Mouse (Mus musculus): ENCODE measurements around the gene Dnmt1.

Gene Dnmt1

DNA sequence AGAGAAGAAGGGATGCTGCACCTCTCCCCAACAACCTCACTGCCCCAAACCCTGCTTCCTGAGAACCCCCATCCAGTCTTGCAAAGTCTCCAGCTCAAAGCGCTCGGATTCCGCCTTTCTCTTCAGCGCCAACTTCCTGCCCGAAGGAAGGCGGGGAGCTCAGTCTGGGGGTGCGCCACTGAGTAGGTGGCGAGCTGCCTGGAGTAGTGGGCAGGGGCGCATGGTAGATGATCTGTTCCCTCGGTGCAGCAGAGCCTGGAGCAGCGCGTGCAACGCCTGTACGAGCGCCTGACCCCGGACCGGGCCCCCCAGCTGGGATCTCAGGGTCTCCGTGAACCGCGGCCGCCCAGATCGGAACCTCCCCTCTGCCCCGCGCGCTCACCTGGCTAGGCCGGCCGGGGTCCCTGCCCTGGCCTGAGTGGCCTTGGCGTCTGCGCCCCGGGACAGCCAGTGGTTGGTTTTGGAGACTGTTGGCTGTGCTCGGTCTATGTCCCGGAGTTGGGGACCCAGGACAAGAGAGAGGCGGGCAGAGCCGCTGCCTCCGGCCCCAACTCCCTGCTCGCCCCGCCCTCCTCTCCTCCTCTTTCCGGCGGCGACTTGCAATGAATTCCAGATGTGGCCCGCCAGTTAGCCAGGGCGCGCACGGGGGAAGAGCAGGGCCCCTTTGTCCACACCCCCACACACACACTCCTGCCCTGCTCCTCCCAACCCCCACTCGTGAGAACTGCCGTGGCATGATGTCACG is 16.7 kb upstream of the Dnmt1 start, which contains the start of gene S1pr2:
Gene S1pr2, minus strand, starts transcription at position 566 of the 745 bp plus-strand sequence.
- peak; percentile 86 to 89 for DNase-seq

DNA sequence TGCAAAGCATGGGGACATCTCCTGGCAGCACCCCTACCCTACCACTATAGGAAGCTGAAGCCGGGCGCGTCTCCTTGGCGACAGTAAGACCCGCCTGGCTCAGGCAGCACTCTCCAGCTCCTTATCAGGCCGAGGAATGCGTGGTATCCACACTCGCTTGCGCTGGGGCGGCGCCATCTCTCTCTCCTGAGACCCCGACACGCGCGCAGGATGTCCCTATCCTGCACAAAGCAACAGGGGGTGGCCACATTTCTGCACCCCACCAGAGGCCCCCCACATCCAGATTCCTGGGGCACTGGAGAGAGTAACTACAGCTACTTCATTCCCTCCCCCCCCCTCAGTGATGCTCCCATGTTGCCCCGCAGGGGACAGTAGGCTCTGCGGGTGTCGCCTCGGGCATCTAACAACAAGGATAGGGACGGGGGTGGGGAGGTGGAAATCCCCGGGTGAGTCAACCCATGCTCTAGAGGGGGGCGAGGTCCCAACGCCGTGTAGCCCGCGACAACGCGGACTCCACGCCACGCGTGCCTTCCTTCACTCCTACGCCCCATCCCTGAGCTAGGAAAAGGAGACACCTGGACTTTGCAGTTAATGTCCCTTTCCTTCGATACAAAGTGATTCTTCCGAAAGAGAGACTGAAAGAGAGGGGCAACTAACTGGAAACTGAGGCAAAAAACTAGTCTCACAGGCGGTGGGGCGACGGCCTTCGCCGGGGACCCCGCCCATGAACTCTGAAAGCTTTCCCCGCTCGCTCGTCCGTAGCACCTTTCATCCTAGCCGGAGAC is 15.9 kb upstream of the Dnmt1 start:
- DNase-seq: peak; percentile 75 to 76

DNA sequence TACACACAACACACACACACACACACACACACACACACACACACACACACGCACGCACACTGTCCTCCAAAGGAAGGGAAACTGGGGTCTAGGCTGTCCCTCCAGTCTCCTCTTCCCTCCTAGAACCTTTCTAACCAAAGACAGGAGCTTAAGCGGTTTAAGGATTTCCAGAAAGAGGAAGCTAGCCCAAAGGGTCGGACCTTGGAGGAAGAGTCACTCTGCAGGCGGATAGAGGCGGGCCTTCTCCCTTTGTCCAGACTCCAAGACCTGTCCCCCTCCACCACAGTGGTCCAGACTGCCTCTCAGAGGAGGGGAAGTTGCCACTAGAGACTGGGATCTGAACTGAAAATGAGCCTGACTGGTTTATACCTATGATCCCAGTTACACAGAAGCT is 14.0 kb upstream of the Dnmt1 start:
- no peak for DNase-seq

DNA sequence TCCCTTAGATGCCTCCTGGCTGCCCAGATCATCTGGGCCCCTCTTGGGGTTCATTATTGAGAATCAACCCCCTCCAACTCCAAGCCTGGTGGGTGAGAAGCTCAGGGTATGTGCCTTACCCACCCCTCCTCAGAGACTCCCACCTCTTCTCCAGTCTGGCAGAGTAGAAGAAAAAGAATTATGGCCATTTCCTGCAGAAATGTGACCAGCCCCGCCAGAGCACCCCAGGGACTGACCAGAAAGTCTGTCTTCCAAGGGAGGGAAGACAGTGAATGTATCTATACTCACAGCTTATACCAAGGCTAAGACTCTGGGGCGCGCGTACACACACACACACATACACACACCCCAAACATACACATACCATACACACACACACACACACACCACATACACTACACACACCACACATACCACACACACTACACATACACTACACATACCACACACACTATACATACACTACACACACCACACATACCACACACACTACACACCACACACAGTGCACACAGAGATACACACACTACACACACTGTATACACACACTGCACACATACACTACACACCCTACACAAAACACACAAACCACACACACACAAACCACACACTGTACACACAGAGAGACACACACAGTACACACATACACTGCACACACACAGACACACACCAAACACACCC is 13.5 kb upstream of the Dnmt1 start:
- no peak for DNase-seq

DNA sequence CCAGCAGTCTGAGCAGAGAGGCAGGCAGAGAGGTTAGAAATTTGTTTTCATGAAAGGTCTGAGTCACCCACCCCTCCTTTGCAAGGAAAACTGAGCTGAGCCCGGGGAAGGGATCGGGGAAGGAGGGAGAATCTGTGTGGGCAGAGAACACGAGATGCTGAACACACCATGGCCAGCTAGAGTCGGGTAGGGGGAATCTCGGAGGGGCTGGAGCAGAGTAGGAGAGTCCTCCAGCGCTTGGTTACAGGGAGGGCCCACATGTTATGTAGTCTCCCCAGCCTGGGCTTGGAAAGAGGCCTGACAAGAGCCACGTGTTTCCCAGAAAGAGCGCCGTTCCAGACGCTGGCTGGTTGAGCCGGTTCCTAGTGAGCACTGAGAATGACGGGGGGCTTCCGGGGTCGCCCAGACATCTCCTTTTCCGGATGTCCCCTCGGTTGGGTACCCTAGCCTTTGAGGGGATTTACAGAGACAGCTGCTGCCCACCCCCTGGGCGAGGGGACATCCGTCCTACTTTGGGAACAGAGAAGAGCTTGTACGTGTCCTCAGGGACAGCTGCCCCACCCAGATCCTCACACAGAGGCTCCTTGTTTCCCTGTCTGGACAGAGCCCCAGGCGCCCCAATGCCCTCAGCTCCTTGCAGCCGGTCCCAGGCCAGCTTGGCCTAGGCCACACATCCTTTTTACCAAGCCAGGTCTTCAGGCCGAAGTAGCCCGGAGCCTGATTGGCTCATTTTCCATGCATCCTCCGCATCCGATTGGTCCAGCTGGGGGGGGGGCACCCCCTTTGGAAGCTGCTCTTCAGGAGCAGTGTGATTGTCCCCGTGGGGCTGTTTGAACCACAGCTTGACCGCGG is 12.7 kb upstream of the Dnmt1 start:
- DNase-seq: peak in 1 of 2 experiments; percentile 56

DNA sequence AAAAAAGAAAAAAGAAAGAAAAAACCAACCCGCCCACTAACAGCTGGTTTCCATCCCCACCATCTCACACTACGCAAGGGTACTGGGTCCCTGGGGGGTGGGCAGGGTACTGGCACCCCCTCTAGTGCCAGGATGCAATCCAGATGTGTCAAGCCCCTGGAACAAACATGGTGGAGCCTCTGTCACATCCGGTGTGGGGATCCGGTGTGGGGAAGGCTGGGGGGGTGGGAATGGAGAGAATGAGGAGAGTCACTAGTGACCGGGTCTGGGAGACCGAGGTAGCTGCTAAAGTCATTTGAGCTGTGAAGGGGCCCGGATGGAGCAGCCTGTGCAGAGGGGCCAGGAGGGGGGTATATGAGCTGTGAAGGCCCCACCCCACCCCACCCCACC is 12.1 kb upstream of the Dnmt1 start:
- no peak for DNase-seq

DNA sequence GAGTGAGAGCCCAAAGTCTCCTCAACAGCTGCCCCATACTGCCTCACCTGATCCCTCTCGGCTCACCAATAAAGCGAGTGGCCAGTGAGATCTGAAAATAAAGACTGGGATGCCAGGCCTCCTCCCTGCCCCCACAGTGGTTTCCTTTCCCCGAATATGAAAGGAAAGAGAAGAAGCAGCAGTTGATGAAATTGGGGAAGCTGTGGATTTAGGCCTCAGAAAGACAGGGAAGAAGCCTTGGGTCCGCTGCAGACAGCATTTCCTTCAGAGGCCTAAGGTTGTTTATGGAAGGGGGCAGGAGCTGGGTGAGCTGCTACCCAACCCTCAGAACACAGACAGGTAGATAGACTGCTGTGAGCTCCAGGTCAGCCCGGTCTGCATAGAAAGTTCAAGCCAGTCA is 7.1 kb upstream of the Dnmt1 start:
- no peak for DNase-seq

DNA sequence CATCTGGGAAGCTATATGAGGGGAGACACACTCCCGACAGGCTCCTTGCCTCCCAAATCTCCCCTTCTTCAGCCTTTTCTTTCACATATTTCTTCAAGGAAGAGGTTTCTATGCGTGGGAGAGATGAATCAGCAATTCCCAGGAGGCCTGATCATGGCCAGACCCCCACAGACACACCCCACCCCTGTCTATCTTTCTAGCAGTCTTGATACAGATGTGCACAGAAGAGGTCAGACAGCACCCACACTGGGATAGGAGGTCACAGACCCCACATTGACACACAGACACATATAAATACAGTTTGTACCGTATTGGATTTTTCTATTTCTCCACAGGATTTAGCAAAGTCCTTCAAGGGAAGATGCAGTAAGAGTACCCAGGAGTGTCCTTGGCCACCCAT is 6.3 kb upstream of the Dnmt1 start:
- no peak for DNase-seq

DNA sequence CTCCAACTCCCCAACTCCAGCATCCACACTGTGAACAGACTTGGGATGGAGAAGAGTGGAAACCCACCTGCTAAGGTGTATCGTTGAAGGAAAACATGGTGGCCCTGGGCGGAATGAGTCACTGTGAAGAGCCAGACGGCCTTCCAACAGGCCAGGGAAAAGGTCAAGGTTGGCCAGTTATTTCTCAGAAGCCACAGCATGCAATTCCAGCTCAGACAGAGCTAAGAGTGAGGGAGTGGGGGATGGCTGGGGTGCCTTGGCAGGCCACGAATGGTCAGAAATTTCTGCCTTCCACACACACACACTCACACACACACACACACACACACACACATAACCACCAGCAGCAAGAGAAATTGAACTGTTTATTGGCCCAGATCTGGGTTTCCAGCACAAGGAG is 5.9 kb upstream of the Dnmt1 start:
- no peak for DNase-seq

DNA sequence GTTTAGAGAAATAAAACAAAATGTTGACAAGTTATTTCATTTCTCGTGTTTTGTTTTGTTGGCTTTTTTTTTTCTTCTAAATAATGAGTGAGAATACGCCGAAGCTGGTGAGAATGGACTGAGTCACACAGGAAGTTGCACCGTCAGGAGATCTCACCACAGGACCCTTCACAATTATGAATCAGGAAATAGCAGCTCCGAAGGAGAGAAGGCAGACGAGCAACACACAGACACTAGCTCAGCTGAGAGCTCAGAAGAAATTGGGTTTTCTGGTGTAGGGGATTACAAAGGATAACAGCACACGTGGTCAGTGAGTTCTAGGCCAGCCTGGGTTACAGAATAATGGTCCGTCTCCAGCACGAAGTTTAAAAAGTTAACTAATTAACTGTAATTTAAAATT is 1.9 kb upstream of the Dnmt1 start:
- DNase-seq: no peak

DNA sequence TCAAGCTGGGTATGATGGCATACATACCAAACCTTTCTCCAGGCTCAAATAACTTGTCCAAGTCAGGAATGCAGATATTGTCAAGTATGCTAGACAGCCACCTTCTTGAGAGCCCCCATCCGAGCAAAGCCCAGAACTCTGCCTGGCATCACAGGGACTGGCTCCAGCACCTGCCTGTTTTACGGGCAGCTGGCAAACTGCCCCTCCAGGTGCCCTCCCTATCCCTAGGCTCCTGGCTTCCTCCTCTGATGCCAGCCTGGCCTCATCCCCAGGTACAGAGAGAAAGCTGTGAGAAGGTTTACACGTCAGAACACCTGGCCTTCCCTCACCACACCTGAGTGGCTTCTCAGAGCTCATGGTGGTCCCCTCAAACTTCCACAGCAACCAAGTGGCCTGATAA is 2.7 kb downstream of the Dnmt1 start:
- peak in 1 of 2 experiments; percentile 34 for DNase-seq

DNA sequence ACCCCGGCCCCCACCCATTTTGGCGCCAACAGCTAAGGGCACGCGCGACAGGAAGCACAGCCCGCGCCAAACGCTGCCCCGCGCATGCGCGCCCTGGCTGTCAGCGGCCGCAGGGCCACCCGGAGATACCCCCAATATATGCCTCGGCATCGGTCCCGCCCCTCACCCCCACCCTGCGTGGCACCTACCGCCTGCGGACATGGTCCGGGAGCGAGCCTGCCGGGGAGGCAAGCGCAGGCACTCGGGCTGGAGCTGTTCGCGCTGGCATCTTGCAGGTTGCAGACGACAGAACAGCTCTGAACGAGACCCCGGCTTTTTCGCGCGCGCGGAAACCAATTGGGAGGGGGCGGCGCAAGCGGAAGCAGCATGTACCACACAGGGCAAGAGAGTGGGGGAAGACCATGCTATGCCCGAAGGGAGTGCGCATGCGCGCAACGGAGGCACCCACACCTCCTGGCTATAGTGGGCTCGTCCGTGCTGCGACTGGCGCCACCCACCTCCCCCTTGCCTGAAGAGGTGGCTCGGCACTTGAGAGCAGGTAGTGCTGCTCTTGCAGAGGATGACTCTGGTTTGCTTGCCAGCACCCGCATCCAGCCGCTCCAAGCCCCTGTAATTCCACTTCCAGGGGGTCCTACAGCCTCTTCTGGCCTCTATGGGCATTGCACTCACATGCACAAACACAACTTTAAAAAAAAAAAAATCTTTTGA is 7.0 kb downstream of the Dnmt1 start:
- peak; percentile 97 for DNase-seq

DNA sequence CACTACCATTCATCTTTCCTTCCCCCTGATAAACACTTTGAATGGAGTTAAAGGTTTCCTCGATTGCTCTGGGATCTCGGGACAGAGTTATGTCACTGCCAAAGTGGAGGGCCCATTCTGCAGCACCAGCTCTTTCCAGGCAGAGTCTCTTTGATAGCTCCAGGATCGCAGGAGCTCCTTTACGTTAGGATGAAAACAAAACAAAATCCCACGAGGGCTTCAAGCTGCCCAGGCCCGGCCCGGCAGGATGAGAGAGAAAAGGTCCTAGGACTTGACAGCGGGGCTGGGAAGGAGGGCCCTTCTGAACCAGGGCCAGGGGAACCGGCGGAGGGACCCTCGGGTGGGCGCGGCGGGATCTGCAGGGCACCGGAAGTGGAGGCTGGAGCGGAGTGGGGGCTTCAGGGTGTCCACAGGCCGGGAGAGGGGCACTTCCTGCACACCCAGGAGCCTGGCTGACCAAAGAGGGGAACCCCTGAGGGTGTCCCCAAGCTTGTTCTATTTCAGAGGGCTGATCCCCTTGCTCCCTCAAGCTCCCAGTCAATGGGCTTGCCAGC is 7.6 kb downstream of the Dnmt1 start:
- no peak for DNase-seq

DNA sequence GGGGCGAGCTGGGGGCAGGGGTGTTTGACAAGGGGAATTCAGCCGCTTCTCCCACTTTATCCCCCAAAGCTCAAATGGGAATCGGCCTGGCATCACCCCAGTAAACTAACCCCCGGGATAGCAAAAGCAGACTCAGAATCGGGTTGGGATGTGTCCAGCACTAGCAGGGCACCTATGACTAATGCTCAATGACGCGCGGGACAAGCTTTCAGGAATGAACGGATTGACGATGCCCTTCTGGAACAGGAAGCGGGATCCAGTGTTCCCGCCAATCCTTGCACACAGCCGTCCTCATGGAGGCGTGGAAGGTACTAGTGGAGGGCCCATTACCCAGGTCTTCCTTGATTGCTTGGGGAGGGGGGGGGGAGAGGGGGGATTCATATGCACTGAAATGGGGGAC is 8.2 kb downstream of the Dnmt1 start:
- DNase-seq: peak; percentile 53 to 65

DNA sequence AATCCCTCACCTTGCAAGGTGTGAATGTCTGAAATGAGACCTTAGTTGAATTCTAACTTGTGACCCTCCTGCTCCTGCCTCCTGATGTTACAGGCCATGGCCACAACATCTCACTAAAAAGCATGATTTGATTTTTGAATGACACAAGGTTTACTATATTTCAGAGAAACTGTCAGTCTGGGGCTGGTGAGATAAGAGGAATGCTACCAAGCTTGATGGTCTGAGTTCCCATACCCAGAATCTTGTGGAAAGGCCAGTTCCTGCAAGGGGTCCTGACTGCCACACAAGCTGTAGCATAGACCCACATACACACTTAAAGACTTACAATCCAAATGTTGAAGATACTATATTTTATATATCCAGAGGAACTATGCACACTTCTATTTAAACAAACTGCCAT is 9.3 kb downstream of the Dnmt1 start:
- no peak for DNase-seq

DNA sequence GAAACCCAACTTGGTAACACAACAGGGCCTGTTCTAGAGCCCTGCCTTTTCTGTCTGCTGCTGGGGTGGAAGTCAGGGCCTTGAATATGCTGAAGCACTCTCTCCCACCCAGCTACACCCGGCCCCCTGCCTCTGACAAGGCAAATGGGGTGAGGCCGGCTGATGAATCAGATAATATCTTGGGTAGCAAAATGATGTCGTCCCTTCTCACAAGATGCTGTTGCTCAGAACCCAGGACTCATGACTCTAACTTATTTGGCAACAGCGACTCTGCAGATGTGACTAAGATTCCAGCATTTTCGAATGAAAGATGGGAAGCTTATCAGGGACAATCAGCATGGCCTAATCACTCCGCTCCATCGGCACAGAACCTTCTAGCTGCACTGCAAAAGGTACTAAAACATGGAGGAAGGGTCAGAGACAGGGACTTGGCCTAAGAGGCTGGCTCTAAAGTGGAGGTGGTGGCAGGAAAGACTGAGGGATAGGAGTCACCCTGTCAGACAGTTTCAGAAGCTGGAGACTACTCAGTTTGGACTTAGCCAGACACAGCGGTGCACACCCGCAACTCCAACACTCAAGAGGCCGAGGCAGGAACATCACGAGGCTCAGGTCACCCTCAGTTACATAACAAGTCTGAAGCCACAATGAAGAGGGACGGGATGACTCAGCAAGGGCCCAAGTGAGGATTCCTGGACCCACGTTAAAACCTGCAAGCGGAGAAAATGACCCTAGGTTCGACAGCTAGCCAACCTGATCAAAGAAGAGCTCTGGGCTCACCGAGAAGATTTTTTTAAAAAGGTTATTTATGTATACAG is 13.4 kb downstream of the Dnmt1 start:
- DNase-seq: no peak

DNA sequence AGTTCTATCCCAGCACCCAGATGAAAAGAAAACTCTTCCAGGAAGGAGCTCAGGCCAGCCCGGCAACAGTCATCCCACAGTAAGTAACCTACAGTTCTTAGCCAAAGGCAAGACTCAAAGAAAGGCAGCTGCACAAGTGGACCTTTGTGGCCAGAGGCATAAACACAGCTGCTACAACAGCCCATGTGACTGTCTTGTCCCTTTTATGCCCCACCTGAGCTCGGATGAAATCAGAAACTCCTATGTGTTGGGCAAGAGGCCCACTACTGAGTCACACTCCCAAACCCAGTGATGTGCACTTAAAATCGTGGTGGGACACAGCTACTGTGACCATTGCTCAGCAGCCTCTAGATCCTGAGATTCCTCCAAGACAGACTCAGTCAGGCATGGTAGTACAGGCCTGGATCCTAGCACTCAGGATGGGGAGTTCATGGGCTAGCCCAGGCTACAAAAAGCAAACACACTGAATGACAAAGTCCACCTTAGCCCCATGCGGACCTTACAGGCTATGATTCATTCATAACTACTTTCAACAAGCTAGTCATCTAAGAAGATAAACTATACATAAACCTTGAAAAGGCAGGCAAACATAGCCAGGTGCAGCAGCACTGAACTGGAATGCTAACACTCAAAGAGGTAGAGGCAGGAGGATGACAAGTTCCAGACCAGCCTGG is 14.9 kb downstream of the Dnmt1 start:
- no peak for DNase-seq

DNA sequence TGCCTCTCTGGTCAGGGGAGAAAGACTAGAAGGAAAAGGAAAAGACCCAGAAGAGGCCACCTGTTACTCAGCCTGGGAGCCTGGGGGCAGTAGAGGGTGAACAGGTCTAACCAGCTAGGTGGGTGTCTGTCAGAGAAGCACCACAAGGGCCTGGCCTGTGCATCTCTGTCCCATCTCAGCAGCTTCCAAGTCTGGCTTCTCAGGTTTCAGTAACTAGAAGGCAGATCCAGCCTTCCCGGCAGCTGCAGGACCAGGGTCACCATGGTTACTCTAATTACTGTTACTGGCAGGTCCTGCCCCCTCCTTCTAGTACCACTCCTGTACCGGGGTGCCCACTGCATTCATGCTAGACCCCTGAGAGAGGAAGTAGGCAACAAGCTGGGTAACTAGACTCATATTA is 15.8 kb downstream of the Dnmt1 start:
- DNase-seq: no peak

DNA sequence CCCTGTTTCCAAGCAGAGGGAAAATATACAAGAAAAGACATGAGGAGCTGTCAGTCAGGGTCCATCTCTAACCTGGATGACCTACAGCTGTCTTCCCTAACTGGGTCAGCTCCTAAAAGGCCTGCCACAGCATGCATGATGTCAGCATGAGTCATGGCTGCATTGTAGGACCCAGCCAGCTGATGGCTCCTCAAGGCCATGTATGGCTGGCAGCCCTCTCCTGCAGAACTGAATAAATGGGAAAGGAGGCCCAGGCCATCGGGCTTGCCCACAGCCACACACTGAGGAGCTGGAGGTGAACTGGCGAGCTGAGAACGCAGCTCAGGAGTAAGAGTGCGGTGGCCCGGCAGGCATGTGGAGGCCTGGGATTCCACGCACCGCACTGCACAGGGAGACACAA is 16.3 kb downstream of the Dnmt1 start:
- DNase-seq: no peak

DNA sequence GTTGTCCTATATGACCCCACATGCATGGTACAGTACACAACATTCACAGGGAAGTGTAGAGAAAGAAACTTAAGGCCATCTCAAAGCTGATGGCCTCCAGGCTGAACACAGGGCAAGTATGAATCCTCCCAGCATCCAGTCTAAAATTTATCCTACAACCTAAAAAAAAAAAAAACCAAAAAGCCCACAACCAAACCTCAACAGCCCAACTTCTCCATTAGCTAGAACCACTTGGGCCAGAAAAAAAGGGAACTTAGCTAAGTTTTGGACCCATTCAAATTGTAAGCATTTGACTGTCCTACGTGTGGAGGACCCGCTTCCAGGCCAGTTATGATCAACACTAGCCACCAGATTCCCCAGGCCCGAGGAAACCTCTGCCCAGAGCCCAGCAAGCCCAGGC is 36.4 kb downstream of the Dnmt1 start:
- no peak for DNase-seq
